Mouse (Mus musculus): ENCODE data around the gene Pdcd1lg2.

GRCm38 (mm10) chr19:29501507-29501906, 90.8 kb downstream of the Pdcd1lg2 start:
- TF ChIP-seq CTCF (conservative IDR thresholded peaks at IDR 0.05; ENCODE audit: low read length) (peak; percentile 75), NANOG (IDR thresholded peaks at IDR 0.05; ENCODE audit: borderline replicate concordance, low read length) (no peak), POU5F1 (IDR thresholded peaks at IDR 0.05; ENCODE audit: borderline replicate concordance, low read length) (no peak)
